Mouse (Mus musculus) stomach, postnatal 0 days (tissue): ENCODE data around the gene Espnl. TPM values are rescaled to one million over a fixed set of nuclear protein-coding genes. Genes with fewer than 3 reads are reported as not detected.

ENCODE experiments used
- ATAC-seq: fragments of 200-750 bp; cut with Nextera tagmentation; 2 replicates; pipeline ENCODE4 v1.8.0; 2017; ENCODE audit not compliant: low FRiP score, low TSS enrichment
- DNase-seq: peaks from one replicate; pipeline ENCODE4 v3.0.0-alpha.2; 2016; ENCODE audit warnings: low spot score
- H3K27ac ChIP-seq: fragments of 300-500 bp; sonication (generic); replicated peaks from 2 replicates; pipeline ENCODE4 v1.5.1; 2014; ENCODE audit warnings: mild to moderate bottlenecking, control low read depth
- H3K27me3 ChIP-seq: fragments of 300-500 bp; sonication (generic); 2 replicates; pipeline ENCODE4 v1.6.1; 2014; ENCODE audit warnings: low read length; ENCODE audit not compliant: control insufficient read depth, insufficient read depth
- H3K36me3 ChIP-seq: fragments of 300-500 bp; sonication (generic); 2 replicates; pipeline ENCODE4 v1.6.1; 2014; ENCODE audit warnings: low read length, mixed read lengths; ENCODE audit not compliant: control insufficient read depth, insufficient read depth
- H3K4me1 ChIP-seq: fragments of 300-500 bp; sonication (generic); replicated peaks from 2 replicates; pipeline ENCODE4 v1.6.1; 2014; ENCODE audit warnings: antibody characterized with exemption; ENCODE audit not compliant: control insufficient read depth, insufficient read depth
- H3K4me2 ChIP-seq: fragments of 300-500 bp; sonication (generic); replicated peaks from 2 replicates; pipeline ENCODE4 v1.6.1; 2014; ENCODE audit warnings: low read depth, mild to moderate bottlenecking, control low read depth, moderate library complexity
- H3K4me3 ChIP-seq: fragments of 300-500 bp; sonication (generic); 2 replicates; pipeline ENCODE4 v1.5.1; 2014; ENCODE audit warnings: low read depth, low read length, control low read depth
- H3K9ac ChIP-seq: fragments of 300-500 bp; sonication (generic); 2 replicates; pipeline ENCODE4 v1.6.1; 2014; ENCODE audit warnings: mild to moderate bottlenecking, low read length, control low read depth, mixed read lengths
- H3K9me3 ChIP-seq: fragments of 300-500 bp; sonication (generic); 2 replicates; pipeline ENCODE4 v1.6.1; 2016; ENCODE audit warnings: low read length; ENCODE audit not compliant: control insufficient read depth
- CTCF ChIP-seq: IDR thresholded peaks from 2 replicates; pipeline ENCODE4 v1.5.1; 2016; ENCODE audit warnings: antibody characterized with exemption, low read depth, mild to moderate bottlenecking, moderate library complexity
- EP300 ChIP-seq: optimal IDR thresholded peaks from 2 replicates; pipeline ENCODE3; 2016; ENCODE audit warnings: antibody characterized with exemption
- WGBS: fragments of 180-500 bp; shearing (Covaris S2); extraction: QIAGEN DNeasy Blood & Tissue Kit; methylation state at CpG from one replicate; pipeline ENCODE4 v1.1.7; 2014; 5-methylcytosine and 5-hydroxymethylcytosine counted together
- polyA plus RNA-seq: library from polyadenylated mRNA; unstranded; fragments of >200 nt; fragmentation: Nextera tagmentation; extraction: Ambion mirVana; gene quantifications from 2 replicates; pipeline ENCODE4 v1.2.1, GENCODE M21; 2015

The Espnl gene
- polyA plus RNA-seq, 1 experiment from 2014 or later = 0.02 TPM

DNA sequence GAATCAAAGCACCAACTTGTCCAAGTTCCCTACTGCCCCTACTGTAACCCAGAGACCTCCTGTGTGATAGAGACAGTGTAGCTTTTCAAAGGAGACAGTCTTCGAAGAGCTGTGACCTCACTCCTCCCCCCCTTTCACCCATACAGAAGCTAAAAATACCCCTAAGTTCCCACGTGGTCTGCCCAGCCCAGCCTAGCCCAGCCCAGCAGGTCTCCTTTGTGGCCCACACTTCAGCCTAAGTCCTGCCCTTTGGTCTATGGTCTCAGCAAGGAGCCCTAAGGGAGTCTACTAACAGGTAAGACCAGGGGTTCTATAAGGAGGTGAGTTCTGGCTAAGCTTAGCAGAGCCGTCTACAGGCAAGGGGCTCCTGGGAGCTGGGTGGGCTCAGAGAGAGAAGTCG lies 29.0 kb downstream of the Espnl start, which contains the start of gene Klhl30:
Klhl30 (plus strand) TSS at position 176 of the 400 bp plus-strand sequence.
- Histone ChIP-seq H3K4me3 (no peak within 1 kb of the TSS), H3K27ac (no peak within 1 kb of the TSS), H3K9ac (no peak within 1 kb of the TSS), H3K4me1 (no peaks in the 10 kb centered on the region), H3K36me3 (no peaks in the 10 kb centered on the region), H3K27me3 (peaks cover 2% of the 10 kb centered on the region; the same call in 1 of the 2 replicates), H3K9me3 (no peaks in the 10 kb centered on the region), H3K4me2 (no peak within 1 kb of the TSS)
- no peak for TF ChIP-seq CTCF
- TF ChIP-seq EP300 = no peak
- no peak for DNase-seq
- ATAC-seq = 0 out of 2 replicates have a peak, but pooled peaks have one; percentile 30
- WGBS = 46% methylated on average over 4 of the region's 4 CpGs

- Histone ChIP-seq H3K27me3 (no peaks in the 10 kb centered on the region), H3K36me3 (no peaks in the 10 kb centered on the region), H3K4me1 (no peaks in the 10 kb centered on the region), H3K9me3 (no peaks in the 10 kb centered on the region), H3K4me2 (no peak overlapping the region), H3K4me3 (no peak overlapping the region), H3K27ac (no peak overlapping the region), H3K9ac (no peak overlapping the region)
- TF ChIP-seq CTCF (no peak), EP300 (no peak)
- 72% methylated on average over 3 of the region's 3 CpGs for WGBS
- ATAC-seq (no peak), DNase-seq (no peak)
Measured at GRCm38 (mm10) chr1:91351249-91351648, 29.4 kb downstream of the Espnl start.

DNA sequence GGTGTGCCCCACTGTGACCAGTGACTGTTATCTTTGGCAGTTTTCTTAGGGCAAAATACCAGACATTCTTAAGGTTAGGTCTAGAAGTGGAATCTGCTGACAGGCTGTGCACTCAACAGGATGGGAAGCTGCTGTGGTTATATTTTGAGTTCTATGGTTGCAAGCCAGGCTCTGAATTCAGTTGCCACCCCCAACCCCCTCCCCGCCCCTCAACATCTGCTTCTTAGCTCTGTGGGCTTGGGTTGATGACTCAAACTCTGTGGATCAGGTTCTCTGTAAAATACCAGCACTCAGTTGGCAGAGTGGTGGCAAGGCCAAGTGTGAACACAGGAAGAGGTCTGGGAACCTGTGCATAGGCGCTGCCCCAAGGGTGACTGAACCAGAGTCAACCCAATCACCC lies 30.4 kb downstream of the Espnl start:
- 88% methylated on average over 2 of the region's 2 CpGs for WGBS
- ATAC-seq = no peak

GRCm38 (mm10) chr1:91356105-91356504 lies 34.2 kb downstream of the Espnl start:
- Histone ChIP-seq H3K36me3 (no peaks in the 10 kb centered on the region), H3K9ac (no peak overlapping the region), H3K4me3 (no peak overlapping the region), H3K4me1 (no peaks in the 10 kb centered on the region), H3K27ac (no peak overlapping the region), H3K27me3 (no peaks in the 10 kb centered on the region), H3K4me2 (no peak overlapping the region), H3K9me3 (no peaks in the 10 kb centered on the region)
- ATAC-seq (no peak), DNase-seq (no peak)
- 75% methylated on average over 11 of the region's 11 CpGs for WGBS
- no peak for TF ChIP-seq EP300
- no peak for TF ChIP-seq CTCF

More for the DNA sequence above, 30.4 kb downstream of the Espnl start:
- no peak for DNase-seq
- H3K4me3 ChIP-seq = no peak overlapping the region
- H3K4me1 ChIP-seq = no peaks in the 10 kb centered on the region
- no peaks in the 10 kb centered on the region for H3K9me3 ChIP-seq
- no peak for TF ChIP-seq EP300
- TF ChIP-seq CTCF = no peak
- H3K36me3 ChIP-seq = no peaks in the 10 kb centered on the region
- H3K9ac ChIP-seq = no peak overlapping the region
- no peak overlapping the region for H3K4me2 ChIP-seq
- no peak overlapping the region for H3K27ac ChIP-seq
- H3K27me3 ChIP-seq = no peaks in the 10 kb centered on the region

DNA sequence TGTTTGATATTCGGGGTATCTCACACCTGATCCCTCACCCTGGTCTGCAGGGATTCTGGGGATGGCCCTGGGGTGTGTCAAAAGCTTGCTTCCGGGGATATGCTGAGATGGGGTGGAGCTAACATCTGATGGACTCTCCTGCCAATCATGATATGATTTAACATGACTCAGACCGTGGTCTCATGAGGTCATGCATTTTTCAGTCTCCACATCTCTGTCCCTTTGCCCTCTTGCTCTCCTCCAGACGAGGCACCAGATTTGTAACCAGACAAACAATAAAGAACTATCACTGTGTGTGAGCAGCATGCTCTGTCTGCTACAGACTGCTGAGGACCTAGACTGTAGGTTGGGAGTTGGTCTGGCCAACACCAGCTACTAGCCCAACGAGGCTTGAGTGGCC lies 40.2 kb downstream of the Espnl start:
- 72% methylated on average over 5 of the region's 5 CpGs for WGBS
- ATAC-seq = no peak
- TF ChIP-seq CTCF (no peak), EP300 (no peak)

DNA sequence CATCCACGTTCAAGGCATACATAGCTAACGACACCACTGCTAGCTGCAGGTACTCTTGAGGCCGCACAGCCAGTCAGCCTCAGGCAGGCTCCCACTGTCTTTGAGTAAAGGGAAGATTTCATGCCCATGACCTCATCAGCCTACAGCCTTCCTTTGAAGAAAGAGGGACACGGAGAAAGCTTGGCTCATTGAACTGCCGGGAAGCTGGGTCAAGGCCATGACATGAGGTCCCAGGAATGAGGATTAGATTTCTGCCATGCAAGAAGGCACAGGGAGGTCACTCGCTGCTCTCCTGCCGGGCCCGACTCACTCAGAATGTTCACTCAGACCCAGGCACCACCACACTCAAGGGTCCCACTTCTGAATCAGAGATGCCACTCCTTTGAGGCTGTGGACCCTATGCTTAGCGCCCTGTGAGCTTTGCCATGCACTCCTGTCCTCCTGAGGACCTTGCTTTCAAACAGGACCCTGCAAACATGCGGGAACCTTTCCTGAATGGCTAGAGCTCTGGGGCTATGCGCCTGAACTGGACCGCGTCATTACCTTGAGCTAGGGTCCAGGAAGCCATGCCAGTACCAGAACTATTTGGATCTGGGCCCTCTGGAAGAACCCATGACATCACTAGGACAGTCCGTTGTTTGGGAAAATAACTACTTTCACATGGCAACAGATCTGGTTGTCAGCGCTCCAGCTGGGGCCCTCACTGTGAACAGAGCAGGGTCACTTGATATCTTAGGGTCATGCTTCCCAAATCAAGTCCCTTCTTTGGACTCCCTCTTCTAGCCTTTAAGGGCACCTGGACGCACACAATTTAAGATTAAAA lies 43.2 kb downstream of the Espnl start:
- no peak for DNase-seq
- 0 out of 2 replicates have a peak, but pooled peaks cover 3% of the 10 kb centered on the region for H3K4me1 ChIP-seq
- 91% methylated on average over 16 of the region's 16 CpGs for WGBS

More for the DNA sequence above, 40.2 kb downstream of the Espnl start:
- H3K27ac ChIP-seq = no peak overlapping the region
- H3K27me3 ChIP-seq = no peaks in the 10 kb centered on the region
- H3K9me3 ChIP-seq = no peaks in the 10 kb centered on the region
- no peak for DNase-seq
- 0 out of 2 replicates have a peak, but pooled peaks cover 3% of the 10 kb centered on the region for H3K4me1 ChIP-seq
- no peak overlapping the region for H3K4me3 ChIP-seq
- H3K9ac ChIP-seq = no peak overlapping the region
- H3K36me3 ChIP-seq = no peaks in the 10 kb centered on the region
- no peak overlapping the region for H3K4me2 ChIP-seq

More for the DNA sequence above, 43.2 kb downstream of the Espnl start:
- TF ChIP-seq CTCF (no peak), EP300 (no peak)
- H3K9me3 ChIP-seq = no peaks in the 10 kb centered on the region
- H3K36me3 ChIP-seq = no peaks in the 10 kb centered on the region; the same call in 1 of the 2 replicates
- no peak overlapping the region for H3K4me2 ChIP-seq
- no peaks in the 10 kb centered on the region for H3K27me3 ChIP-seq
- no peak overlapping the region for H3K27ac ChIP-seq
- ATAC-seq = no peak
- H3K4me3 ChIP-seq = no peak overlapping the region
- H3K9ac ChIP-seq = no peak overlapping the region
